Mouse (Mus musculus) kidney, adult 2 months (tissue): Measurements from ENCODE around the gene Ksr2.

Experiments used
- CTCF ChIP-seq: fragments of 200-500 bp; conservative IDR thresholded peaks from 2 replicates; pipeline ENCODE4 v1.5.1; 2011; ENCODE audit warnings: low read depth, mild to moderate bottlenecking, control low read depth, low read length, moderate library complexity, mixed read lengths; ENCODE audit not compliant: insufficient read depth, insufficient read length
- POLR2A ChIP-seq: fragments of 200-500 bp; IDR thresholded peaks from one replicate; pipeline ENCODE4 v1.6.1; 2011; ENCODE audit warnings: low read depth, low read length, control low read depth

- TF ChIP-seq CTCF (no peak), POLR2A (no peak)
These were observed 376.3 kb downstream of the Ksr2 start for GRCm38 (mm10) chr5:117790071-117790470.
